Mouse (Mus musculus): ENCODE measurements around the gene Shisal1. TPM values are rescaled to one million over a fixed set of nuclear protein-coding genes. Genes with fewer than 3 reads are reported as not detected.

The Shisal1 gene
- polyA plus RNA-seq, 1 experiment from 2014 or later = 8.3 TPM

DNA sequence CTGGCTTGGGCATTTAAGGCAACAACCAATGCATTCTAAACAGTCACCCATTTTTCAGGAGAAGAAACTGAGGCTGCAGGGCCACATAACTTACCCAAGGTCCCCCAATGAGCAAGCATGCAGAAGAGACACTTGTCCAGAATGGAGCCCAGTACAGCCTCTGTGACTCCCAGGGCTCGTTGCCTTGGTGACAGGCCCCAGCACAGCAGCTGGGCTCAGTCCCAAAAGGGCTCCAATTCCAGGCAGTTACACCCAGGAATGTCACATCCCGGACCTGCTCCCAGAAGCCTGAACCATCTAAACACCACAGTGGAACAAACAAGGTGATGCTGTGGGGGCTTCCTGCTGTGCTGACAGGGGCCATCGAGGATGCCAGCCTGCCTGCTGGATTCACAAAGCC is 6.1 kb downstream of the Shisal1 start:
- H3K4me2 ChIP-seq = no peak overlapping the region
- DNase-seq (ENCODE audit: low spot score, missing footprints) = no peak
- peaks cover 46% of the 10 kb centered on the region for H3K4me1 ChIP-seq (ENCODE audit: control insufficient read depth, insufficient read depth, low read length)
- 44% methylated on average over 3 of the region's 3 CpGs for WGBS
- ATAC-seq (ENCODE audit: low FRiP score) = no peak
- no peaks in the 10 kb centered on the region for H3K36me3 ChIP-seq (ENCODE audit: control insufficient read depth, insufficient read depth, low read length)
- no peak overlapping the region for H3K4me3 ChIP-seq (ENCODE audit: low read depth, low read length)
- no peaks in the 10 kb centered on the region; the same call in 1 of the 2 replicates for H3K27me3 ChIP-seq (ENCODE audit: control insufficient read depth, insufficient read depth, low read length)
- H3K9ac ChIP-seq (ENCODE audit: low read length) = peak overlapping the region; percentile 38; the same call in 1 of the 2 replicates
- H3K27ac ChIP-seq (ENCODE audit: low read depth, low read length) = no peak overlapping the region
- no peaks in the 10 kb centered on the region for H3K9me3 ChIP-seq (ENCODE audit: control insufficient read depth, low read length)

DNA sequence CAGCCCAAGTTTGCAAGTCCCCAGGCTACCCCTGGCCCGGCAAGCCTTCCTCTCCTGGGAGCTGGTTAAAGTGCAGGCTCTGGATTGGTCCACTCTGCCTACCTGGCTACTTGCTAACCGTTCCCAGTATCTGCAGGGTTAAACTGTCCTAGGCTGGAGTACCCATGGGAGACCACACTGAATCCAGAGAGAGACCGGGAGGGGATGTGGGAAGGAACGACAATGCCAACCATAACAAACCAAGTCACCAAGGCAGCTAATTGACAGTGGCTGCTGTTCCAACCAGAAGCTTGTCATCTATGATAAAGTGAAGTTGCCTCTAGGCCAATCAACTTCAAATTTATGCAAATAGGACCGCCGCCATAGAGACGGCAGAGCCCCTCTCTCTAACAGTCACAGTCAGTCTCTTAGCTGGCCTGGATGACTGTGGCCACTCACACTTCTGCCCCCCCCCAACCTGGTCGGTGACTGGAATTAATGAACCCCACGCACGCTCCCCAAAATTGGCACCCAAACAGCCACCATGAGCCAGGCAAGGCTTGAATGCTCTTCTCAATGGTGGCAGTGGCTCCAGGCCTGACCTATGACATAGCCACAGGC is 13.2 kb downstream of the Shisal1 start:
- Histone ChIP-seq H3K4me2 (no peak overlapping the region), H3K9me3 (ENCODE audit: control insufficient read depth, low read length) (no peaks in the 10 kb centered on the region), H3K27me3 (ENCODE audit: control insufficient read depth, insufficient read depth, low read length) (no peaks in the 10 kb centered on the region), H3K4me1 (ENCODE audit: control insufficient read depth, insufficient read depth, low read length) (peaks cover 2% of the 10 kb centered on the region; the same call in 1 of the 2 replicates), H3K27ac (ENCODE audit: low read depth, low read length) (no peak overlapping the region), H3K9ac (ENCODE audit: low read length) (no peak overlapping the region), H3K4me3 (ENCODE audit: low read depth, low read length) (no peak overlapping the region), H3K36me3 (ENCODE audit: control insufficient read depth, insufficient read depth, low read length) (no peaks in the 10 kb centered on the region)
- DNase-seq (ENCODE audit: low spot score, missing footprints) (no peak), ATAC-seq (ENCODE audit: low FRiP score) (no peak)
- 86% methylated on average over 10 of the region's 10 CpGs for WGBS

DNA sequence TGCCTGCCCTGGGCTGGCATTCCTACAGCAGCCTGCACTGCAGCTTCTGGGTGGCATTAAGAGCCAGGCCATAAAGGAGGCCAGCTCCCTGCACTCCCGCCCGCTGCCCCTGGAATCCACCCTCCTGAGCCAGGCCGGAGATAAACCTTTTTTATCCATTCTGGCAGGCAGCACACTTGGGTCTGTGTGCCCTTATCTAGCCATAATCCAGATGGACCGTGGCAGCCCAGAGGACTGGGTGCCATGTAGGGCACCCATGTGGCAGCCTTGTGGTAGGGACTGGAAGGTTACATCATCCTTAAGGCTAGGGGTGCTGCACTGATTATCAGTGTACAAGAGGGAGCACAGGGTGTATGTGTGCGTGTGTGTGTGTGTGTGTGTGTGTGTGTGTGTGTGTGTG is 16.4 kb downstream of the Shisal1 start:
- Histone ChIP-seq H3K9ac (ENCODE audit: low read length) (no peak overlapping the region), H3K4me1 (ENCODE audit: control insufficient read depth, insufficient read depth, low read length) (peaks cover 2% of the 10 kb centered on the region; the same call in 1 of the 2 replicates), H3K27ac (ENCODE audit: low read depth, low read length) (no peak overlapping the region), H3K36me3 (ENCODE audit: control insufficient read depth, insufficient read depth, low read length) (no peaks in the 10 kb centered on the region), H3K9me3 (ENCODE audit: control insufficient read depth, low read length) (no peaks in the 10 kb centered on the region), H3K4me2 (no peak overlapping the region), H3K4me3 (ENCODE audit: low read depth, low read length) (no peak overlapping the region), H3K27me3 (ENCODE audit: control insufficient read depth, insufficient read depth, low read length) (no peaks in the 10 kb centered on the region)
- DNase-seq (ENCODE audit: low spot score, missing footprints) = no peak
- WGBS = 87% methylated on average over 5 of the region's 5 CpGs
- ATAC-seq (ENCODE audit: low FRiP score) = no peak

DNA sequence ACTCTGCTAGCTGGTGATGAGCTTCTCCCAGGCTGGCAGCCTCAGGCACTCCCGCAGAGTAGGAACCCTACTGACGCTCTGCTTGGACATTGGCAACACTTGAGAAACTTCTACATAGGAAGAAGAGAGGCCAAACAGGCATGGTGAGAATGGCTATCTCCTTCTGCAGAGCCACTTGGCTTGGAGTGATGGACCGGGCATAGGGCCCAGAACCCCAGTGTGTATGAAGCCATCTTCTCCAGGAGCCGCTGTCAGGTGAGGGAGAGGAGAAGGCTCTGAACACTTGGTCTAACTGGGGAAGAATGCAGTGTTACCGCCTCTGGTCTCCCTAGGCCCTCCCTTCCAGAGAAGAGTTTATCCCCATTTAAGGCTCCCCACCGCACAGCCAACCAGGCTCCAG is 19.3 kb downstream of the Shisal1 start:
- DNase-seq (ENCODE audit: low spot score, missing footprints) = no peak
- H3K4me1 ChIP-seq (ENCODE audit: control insufficient read depth, insufficient read depth, low read length) = peaks cover 7% of the 10 kb centered on the region
- no peak overlapping the region for H3K9ac ChIP-seq (ENCODE audit: low read length)
- no peak for ATAC-seq (ENCODE audit: low FRiP score)
- no peak overlapping the region for H3K4me3 ChIP-seq (ENCODE audit: low read depth, low read length)
- no peak overlapping the region for H3K4me2 ChIP-seq
- 88% methylated on average over 6 of the region's 6 CpGs for WGBS
- H3K27me3 ChIP-seq (ENCODE audit: control insufficient read depth, insufficient read depth, low read length) = no peaks in the 10 kb centered on the region
- H3K27ac ChIP-seq (ENCODE audit: low read depth, low read length) = no peak overlapping the region
- no peaks in the 10 kb centered on the region for H3K9me3 ChIP-seq (ENCODE audit: control insufficient read depth, low read length)
- no peaks in the 10 kb centered on the region for H3K36me3 ChIP-seq (ENCODE audit: control insufficient read depth, insufficient read depth, low read length)

DNA sequence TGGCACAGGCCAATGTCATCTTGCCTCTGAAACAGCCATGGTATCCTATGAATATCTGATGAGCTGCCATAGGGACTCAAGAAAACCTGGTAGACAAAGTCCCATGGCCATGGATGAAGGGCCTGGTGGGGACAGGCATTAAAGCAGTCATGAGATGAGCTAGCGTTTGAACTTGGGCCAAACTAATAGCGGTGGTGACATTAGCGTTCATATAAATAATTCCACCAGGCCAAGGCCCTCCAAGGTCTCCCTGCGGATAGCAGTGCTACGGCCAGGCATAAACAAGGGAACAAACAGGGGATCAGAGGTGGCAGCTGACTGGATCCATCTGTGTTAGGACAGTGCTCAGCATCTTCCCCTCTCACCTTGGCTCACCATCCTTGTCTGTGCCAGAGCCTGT is 21.2 kb downstream of the Shisal1 start:
- H3K36me3 ChIP-seq (ENCODE audit: control insufficient read depth, insufficient read depth, low read length) = no peaks in the 10 kb centered on the region
- H3K27ac ChIP-seq (ENCODE audit: low read depth, low read length) = no peak overlapping the region
- H3K27me3 ChIP-seq (ENCODE audit: control insufficient read depth, insufficient read depth, low read length) = no peaks in the 10 kb centered on the region
- DNase-seq (ENCODE audit: low spot score, missing footprints) (no peak), ATAC-seq (ENCODE audit: low FRiP score) (no peak)
- no peaks in the 10 kb centered on the region for H3K9me3 ChIP-seq (ENCODE audit: control insufficient read depth, low read length)
- no peak overlapping the region for H3K9ac ChIP-seq (ENCODE audit: low read length)
- peaks cover 17% of the 10 kb centered on the region for H3K4me1 ChIP-seq (ENCODE audit: control insufficient read depth, insufficient read depth, low read length)
- no peak overlapping the region for H3K4me3 ChIP-seq (ENCODE audit: low read depth, low read length)
- no peak overlapping the region for H3K4me2 ChIP-seq
- WGBS = 93% methylated on average over 5 of the region's 5 CpGs

DNA sequence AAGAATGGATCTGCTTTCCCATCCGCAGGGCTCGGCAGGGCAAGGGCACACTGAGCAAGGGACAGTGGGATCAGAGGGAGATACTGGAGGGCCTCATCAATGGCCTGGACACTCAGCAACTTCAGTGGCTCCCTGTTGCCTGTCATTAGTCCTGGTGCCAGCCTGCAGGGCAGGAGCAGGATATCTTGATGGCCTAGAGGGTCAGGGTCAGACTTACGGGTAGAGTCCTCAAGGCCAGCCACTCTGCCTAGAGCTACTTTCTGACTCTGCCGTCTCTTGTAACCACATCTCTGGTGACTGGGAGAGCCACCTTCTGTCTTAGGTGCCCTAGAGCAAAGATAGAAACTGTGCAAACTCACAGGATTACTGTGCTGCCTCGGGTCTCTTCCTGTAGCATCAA is 23.1 kb downstream of the Shisal1 start:
- no peak for ATAC-seq (ENCODE audit: low FRiP score)
- H3K4me2 ChIP-seq = no peak overlapping the region
- no peaks in the 10 kb centered on the region for H3K36me3 ChIP-seq (ENCODE audit: control insufficient read depth, insufficient read depth, low read length)
- H3K9me3 ChIP-seq (ENCODE audit: control insufficient read depth, low read length) = no peaks in the 10 kb centered on the region
- WGBS = 88% methylated on average over 5 of the region's 5 CpGs
- no peak for DNase-seq (ENCODE audit: low spot score, missing footprints)
- H3K4me1 ChIP-seq (ENCODE audit: control insufficient read depth, insufficient read depth, low read length) = peaks cover 30% of the 10 kb centered on the region
- no peak overlapping the region for H3K27ac ChIP-seq (ENCODE audit: low read depth, low read length)
- no peak overlapping the region for H3K9ac ChIP-seq (ENCODE audit: low read length)
- H3K27me3 ChIP-seq (ENCODE audit: control insufficient read depth, insufficient read depth, low read length) = no peaks in the 10 kb centered on the region
- H3K4me3 ChIP-seq (ENCODE audit: low read depth, low read length) = no peak overlapping the region

DNA sequence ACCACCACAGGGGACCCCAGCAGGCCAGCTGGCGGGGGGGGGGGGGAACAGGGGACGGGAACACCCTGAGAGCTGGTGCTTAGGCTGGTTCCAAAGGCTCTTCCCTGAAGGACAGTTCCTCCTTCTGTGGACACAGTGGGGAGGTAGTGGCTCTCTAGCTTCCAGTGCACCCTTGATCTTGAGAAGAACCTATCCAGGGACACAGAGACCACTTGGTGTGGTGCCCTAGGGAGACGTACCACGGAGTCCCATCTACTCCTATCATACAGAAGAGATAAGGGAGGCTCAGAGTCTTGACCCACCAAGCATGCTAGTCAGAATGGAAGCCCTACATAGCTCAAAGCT is 28.7 kb downstream of the Shisal1 start:
- no peak overlapping the region for H3K4me3 ChIP-seq (ENCODE audit: low read depth, low read length)
- 0 out of 2 replicates have a peak overlapping the region, but pooled peaks have one; percentile 4 for H3K9ac ChIP-seq (ENCODE audit: low read length)
- peaks cover 60% of the 10 kb centered on the region for H3K4me1 ChIP-seq (ENCODE audit: control insufficient read depth, insufficient read depth, low read length)
- DNase-seq (ENCODE audit: low spot score, missing footprints) (peak; percentile 94), ATAC-seq (ENCODE audit: low FRiP score) (no peak)
- WGBS = 37% methylated on average over 3 of the region's 4 CpGs
- no peaks in the 10 kb centered on the region; the same call in 1 of the 2 replicates for H3K9me3 ChIP-seq (ENCODE audit: control insufficient read depth, low read length)
- peak overlapping the region; percentile 83 for H3K27ac ChIP-seq (ENCODE audit: low read depth, low read length)
- H3K36me3 ChIP-seq (ENCODE audit: control insufficient read depth, insufficient read depth, low read length) = no peaks in the 10 kb centered on the region
- peak overlapping the region; percentile 8; the same call in 1 of the 2 replicates for H3K4me2 ChIP-seq
- no peaks in the 10 kb centered on the region for H3K27me3 ChIP-seq (ENCODE audit: control insufficient read depth, insufficient read depth, low read length)

DNA sequence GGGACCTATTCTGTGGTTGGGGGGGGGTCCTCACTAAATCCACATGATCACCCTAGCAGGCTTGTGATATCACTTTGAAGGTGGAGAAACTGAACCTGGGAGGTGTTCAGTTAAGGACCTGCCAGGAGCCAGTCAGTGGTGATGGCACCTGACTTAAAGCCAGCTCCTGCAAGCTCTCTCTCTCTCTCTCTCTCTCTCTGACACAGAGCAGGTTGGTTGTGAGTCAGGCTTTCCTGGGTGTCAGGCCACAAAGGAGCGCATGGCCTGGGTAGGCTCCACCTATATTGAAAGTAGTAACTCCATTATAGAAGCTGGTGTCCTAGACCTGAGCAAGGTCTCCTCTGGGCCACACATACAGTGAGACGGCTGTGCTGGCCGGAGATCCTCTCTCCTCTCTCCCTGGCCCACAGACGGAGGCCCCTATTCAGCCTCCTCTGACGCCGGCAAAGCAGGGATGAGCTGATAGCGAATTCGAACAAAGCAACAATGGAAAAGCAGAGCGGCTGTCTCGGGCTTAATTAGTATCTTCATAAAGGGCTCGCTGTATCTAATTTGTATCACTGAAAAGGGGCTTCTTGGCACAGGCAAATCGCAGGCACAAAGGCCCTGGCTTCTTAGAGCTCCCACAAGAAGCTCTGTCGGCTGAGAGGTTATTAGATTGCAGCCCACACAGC is 29.2 kb downstream of the Shisal1 start:
- ATAC-seq (ENCODE audit: low FRiP score) (peak; percentile 81), DNase-seq (ENCODE audit: low spot score, missing footprints) (peak; percentile 95)
- WGBS = 7% methylated on average over 13 of the region's 13 CpGs
- peak overlapping the region; percentile 83 for H3K27ac ChIP-seq (ENCODE audit: low read depth, low read length)
- H3K9ac ChIP-seq (ENCODE audit: low read length) = peak overlapping the region; percentile 37
- no peak overlapping the region for H3K4me3 ChIP-seq (ENCODE audit: low read depth, low read length)
- no peaks in the 10 kb centered on the region; the same call in 1 of the 2 replicates for H3K9me3 ChIP-seq (ENCODE audit: control insufficient read depth, low read length)
- no peaks in the 10 kb centered on the region for H3K27me3 ChIP-seq (ENCODE audit: control insufficient read depth, insufficient read depth, low read length)
- no peaks in the 10 kb centered on the region for H3K36me3 ChIP-seq (ENCODE audit: control insufficient read depth, insufficient read depth, low read length)
- H3K4me2 ChIP-seq = peak overlapping the region; percentile 29; the same call in 1 of the 2 replicates
- H3K4me1 ChIP-seq (ENCODE audit: control insufficient read depth, insufficient read depth, low read length) = peaks cover 62% of the 10 kb centered on the region

DNA sequence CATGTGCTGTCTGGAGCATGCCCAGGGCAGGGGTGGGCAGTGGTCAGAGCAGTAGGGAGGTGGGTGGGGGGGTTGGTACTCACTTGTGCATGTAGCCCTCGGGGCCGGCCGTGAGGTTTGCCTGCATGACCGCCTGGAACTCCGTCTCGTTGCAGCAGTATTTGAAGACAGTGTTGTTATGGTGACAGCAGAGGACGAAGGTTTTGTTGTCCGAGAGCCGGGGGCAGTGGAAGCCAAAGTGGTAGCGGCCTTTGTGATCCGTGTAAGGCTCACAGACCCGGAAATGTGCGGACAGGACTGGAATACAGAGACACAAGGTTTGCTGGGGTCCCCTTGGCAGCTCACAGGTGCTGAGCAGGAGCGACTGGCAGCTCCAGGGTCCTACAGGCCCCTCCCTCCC is 29.9 kb downstream of the Shisal1 start:
- H3K27me3 ChIP-seq (ENCODE audit: control insufficient read depth, insufficient read depth, low read length) = no peaks in the 10 kb centered on the region
- H3K9ac ChIP-seq (ENCODE audit: low read length) = peak overlapping the region; percentile 37
- no peak overlapping the region for H3K4me3 ChIP-seq (ENCODE audit: low read depth, low read length)
- no peaks in the 10 kb centered on the region; the same call in 1 of the 2 replicates for H3K9me3 ChIP-seq (ENCODE audit: control insufficient read depth, low read length)
- H3K27ac ChIP-seq (ENCODE audit: low read depth, low read length) = peak overlapping the region; percentile 83
- 19% methylated on average over 14 of the region's 14 CpGs for WGBS
- ATAC-seq (ENCODE audit: low FRiP score) (no peak), DNase-seq (ENCODE audit: low spot score, missing footprints) (no peak)
- H3K4me2 ChIP-seq = peak overlapping the region; percentile 29; the same call in 1 of the 2 replicates
- peaks cover 60% of the 10 kb centered on the region for H3K4me1 ChIP-seq (ENCODE audit: control insufficient read depth, insufficient read depth, low read length)
- H3K36me3 ChIP-seq (ENCODE audit: control insufficient read depth, insufficient read depth, low read length) = no peaks in the 10 kb centered on the region
